Mouse (Mus musculus): ENCODE measurements around the gene Pom121l2.
"Not testable (repeated sequence)": the region's sequence is repeated elsewhere in the genome, so short reads cannot be mapped to it uniquely, and the experiment has no call there.

DNA sequence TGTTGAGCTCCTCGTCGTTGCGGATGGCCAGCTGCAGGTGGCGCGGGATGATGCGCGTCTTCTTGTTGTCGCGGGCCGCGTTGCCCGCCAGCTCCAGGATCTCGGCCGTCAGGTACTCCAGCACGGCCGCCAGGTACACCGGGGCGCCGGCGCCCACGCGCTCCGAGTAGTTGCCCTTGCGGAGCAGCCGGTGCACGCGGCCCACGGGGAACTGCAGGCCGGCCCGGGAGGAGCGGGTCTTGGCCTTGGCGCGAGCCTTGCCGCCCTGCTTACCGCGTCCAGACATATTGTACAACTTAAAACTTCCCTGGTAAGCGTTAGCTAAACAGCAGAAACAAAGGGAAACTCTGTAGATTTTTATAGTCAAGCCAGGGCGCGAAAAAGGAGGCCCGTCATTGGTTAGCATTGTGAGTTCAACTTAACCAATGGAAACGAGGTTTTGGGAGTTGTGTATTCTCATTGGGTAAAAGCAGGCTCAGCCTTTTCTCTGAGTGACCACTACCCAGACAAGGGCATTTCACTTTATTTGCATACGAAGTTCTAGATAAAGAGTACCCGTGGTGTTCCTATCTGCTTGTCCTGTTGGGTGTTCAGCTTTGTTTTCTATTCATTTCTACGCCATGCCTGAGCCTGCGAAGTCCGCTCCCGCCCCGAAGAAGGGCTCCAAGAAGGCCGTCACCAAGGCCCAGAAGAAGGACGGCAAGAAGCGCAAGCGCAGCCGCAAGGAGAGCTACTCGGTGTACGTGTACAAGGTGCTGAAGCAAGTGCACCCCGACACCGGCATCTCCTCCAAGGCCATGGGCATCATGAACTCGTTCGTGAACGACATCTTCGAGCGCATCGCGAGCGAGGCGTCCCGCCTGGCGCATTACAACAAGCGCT is 54.5 kb downstream of the Pom121l2 start, which contains the start of the genes Hist1h2ah and Hist1h2bk:
- TF ChIP-seq CTCF (IDR thresholded peaks at IDR 0.05; ENCODE audit: low read depth, low read length); POLR2A (IDR thresholded peaks at IDR 0.05; ENCODE audit: borderline replicate concordance, low read depth, low read length): not testable (repeated sequence)
